Comparison of ENCODE assay signal across 18 mouse cellular contexts in the genomic region with DNA sequence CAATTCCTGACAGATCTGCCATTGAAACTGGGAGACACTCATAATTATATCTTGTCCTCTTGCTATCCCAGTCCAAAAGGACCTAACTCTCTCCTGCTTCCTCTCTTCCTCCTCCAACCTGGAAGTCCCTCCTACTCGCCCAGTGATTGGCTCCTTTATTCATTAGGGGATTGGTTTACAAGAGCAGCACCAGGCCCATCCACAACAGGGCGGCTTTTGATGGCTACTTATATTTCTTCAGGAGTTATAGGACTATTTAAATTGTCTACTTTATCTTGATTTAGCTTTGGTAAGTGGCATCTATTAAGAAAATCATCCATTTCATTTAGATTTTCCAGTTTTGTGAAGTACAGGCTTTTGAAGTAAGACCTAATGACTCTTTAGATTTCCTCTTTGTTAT. TPM values are rescaled to one million over a fixed set of nuclear protein-coding genes. Genes with fewer than 3 reads are reported as not detected.
"Had no signal": no experiment of that assay in that cellular context is flagged by ENCODE, and none has a peak within 500 bp of the region (broad histone marks: within the 10 kb centered on the region; RNA-seq: fewer than 3 reads in every experiment).

No protein-coding gene starts in this region.

- H3K36me3 ChIP-seq: neural tube, embryonic 13.5 days; neural tube, embryonic 15.5 days; stomach, embryonic 15.5 days had no signal

- H3K4me2 ChIP-seq: neural tube, embryonic 13.5 days; neural tube, embryonic 15.5 days; stomach, embryonic 15.5 days had no signal

- H3K9ac ChIP-seq: neural tube, embryonic 13.5 days; neural tube, embryonic 15.5 days; stomach, embryonic 15.5 days had no signal

- DNase-seq: retina, postnatal 1 day; right cerebral cortex, adult 18-20 months; right cerebral cortex, postnatal 14 days; right cerebral cortex, postnatal 25 days; right cerebral cortex, postnatal 4 days; spleen, adult 18-20 months; thymus, adult 18-20 months; thymus, adult 2 months; thymus, postnatal 14 days; thymus, postnatal 25 days; thymus, postnatal 36 days; thymus, postnatal 4 days had no signal

- H3K9me3 ChIP-seq: neural tube, embryonic 13.5 days; neural tube, embryonic 15.5 days; stomach, embryonic 15.5 days had no signal

- H3K27ac ChIP-seq: neural tube, embryonic 13.5 days; neural tube, embryonic 15.5 days; stomach, embryonic 15.5 days; stomach, postnatal 0 days had no signal

- H3K4me3 ChIP-seq: neural tube, embryonic 13.5 days; neural tube, embryonic 15.5 days; stomach, embryonic 15.5 days had no signal

- H3K4me1 ChIP-seq: neural tube, embryonic 15.5 days; stomach, embryonic 15.5 days had no signal

- H3K27me3 ChIP-seq: neural tube, embryonic 13.5 days; neural tube, embryonic 15.5 days; stomach, embryonic 15.5 days had no signal

RNA-seq across cellular contexts. Expression of a gene that starts 30.6 kb away (rescaled TPM):
- polyA plus RNA-seq: neural tube, embryonic 13.5 days; neural tube, embryonic 14.5 days; small intestine, adult 2 months had no signal
